Mouse (Mus musculus): ENCODE measurements around the gene Ncam1.

GRCm38 (mm10) chr9:49488258-49488657 lies 310.5 kb downstream of the Ncam1 start:
- no peak for TF ChIP-seq FLI1 (IDR thresholded peaks at IDR 0.05; ENCODE audit: low read length)
- TF ChIP-seq GATA1 (IDR thresholded peaks at IDR 0.05; ENCODE audit: borderline replicate concordance, low read length): no peak

All from megakaryocyte, embryonic 14.5 days (primary cell).